Mouse (Mus musculus): ENCODE results near the gene Usp51. TPM values are rescaled to one million over a fixed set of nuclear protein-coding genes. Genes with fewer than 3 reads are reported as not detected.
"Not testable (repeated sequence)": the region's sequence is repeated elsewhere in the genome, so short reads cannot be mapped to it uniquely, and the experiment has no call there.

Usp51 gene
- total RNA-seq (2021), result 1 to 10 TPM; 1.6 to 1.8 TPM
- long read RNA-seq, experiment 1, result 0 reads
- long read RNA-seq, experiment 2, result 0 reads

DNA sequence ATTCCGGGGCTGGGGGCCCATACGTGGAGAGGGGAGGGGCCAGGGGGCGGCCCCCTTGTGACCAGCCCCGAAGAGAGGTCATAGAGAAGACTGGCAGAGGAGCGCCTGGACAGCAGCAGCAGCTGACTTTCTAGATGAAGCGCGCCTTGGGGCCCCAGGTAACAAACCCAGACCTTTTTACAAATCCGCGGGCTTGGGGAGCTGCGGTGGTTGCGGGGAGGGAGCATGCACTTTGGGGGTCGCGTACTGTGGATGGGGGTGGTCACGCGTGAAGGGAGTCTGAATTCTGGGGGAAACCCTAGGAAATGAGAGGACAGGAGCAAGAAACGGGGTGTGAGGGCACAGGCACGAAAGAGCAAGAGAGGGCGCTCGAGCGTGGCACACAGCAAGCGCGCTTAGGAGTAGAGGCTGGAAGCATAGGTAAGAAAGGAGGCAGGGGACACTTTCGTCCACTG lies at the start of gene Usp51:
Gene Usp51, plus strand, starts transcription at position 83 of the 455 bp plus-strand sequence.
- DNase-seq (ENCODE audit: low spot score in 2 of 2), result peak; percentile 15 to 34

DNA sequence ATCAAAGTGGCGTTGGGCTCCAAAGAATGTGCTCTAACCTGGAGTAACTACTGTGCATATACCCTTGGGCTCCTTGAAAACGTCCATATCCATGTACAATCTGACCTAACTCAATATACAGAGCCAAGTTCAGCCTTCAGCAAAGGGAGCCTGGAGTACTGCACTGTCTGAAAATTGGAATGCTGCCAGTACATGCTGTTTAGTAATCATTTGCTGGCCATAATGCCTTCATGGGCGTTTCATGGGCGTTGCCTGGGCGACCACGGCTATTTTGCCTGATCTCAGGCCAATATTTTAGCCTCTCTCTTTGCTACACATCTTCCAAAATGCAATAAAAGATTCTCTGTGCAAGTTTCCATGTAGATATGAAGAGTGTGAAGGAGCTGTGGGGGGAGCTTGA lies 36.7 kb upstream of the Usp51 start:
- DNase-seq (ENCODE audit: low spot score in 2 of 2), result no peak

DNA sequence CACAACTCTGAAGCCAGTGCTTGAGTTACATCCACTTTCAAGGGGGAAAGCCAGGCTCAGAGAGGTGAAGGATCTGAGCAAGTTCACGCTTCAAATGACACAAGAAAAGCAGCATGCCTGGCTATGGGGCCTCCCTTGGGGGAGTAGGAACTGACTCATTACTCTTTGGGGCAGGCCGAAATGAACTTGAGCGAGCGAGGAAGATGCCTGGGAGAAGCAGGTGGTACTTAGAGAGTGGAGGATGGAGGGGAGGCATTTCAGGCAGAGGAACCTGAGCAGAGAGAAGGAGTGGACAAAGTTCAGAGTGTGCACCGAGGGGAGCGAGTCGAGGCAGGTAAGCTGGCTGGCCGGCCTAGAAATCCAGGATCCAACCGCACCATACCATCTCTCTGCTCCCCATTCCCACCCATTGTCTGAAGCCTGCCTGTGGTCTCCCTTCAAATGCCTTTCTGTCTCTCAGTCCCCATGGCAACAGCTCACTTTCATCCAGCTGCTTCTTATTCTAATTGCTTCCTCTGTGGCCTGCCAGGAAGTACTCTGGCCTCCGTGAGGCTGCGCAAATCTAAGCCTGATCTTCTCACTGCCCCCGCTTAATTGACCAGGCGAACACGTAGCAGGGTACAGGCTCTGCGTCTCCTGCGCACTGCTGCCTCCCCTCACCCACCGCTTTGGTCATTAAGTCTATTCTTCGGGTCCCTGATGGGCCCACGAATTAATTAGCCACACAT lies 32.6 kb upstream of the Usp51 start:
- not testable (repeated sequence) for DNase-seq (ENCODE audit: low spot score in 2 of 2)

DNA sequence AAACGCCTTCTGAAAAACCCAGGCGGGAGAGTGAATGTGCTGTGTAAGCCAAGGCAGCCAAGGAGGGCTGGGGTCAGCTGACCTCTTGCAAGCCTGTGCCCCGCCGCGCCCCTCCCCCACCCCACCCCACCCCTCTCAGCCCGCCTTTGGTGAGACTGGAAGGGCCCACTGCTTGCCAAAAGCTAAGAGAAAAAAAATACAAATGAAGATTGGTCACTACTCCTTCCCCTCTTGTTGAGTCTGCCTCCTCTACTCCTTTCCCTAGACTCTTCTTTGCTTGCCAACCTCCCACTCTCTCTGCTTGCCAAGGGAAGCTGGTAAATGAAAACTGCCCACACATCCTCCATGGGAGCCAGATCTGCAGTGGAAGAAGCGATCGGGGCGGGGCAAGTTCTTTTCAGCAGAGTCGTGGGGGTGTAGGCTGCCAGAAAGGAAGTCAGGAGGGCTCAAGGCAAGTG lies 32.0 kb upstream of the Usp51 start:
- peak; percentile 60 to 78 for DNase-seq (ENCODE audit: low spot score in 2 of 2)

DNA sequence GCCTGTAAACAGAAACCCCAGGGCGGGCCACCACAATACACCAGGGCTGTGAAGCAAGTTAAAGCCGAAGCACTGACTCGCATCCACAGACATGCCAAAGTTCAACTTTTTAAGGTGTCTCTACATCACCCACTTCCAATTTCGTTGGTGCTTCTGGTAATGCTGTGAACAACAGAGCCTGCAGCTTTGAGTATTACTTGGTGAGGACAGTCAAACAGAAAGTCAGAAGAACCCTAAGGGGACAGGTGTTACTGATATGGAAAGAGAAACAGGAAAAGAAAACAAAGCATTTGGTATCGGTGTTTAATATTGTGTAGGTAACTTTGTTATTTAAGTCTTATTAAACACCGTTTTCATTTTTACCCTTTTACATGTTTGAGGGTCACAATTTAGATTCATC lies 29.7 kb upstream of the Usp51 start:
- DNase-seq (ENCODE audit: low spot score in 2 of 2), result no peak

DNA sequence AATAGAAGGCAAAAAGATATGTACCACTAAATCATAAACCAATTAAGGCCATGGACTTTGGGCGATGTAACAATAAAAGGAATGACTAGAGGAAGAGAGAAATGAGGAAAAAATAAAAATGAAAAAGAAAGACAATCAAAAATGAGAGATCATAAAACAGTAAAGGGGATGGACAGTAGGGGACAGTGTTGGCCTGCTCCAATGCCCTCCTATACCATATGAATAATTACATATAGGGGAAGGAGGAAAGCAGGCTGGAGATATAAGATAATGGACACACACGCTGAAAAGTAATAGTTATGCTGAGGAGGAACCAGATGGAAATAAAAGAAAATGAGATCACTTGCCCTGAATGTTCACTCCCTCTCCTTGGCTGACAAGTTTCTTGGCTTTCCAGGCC lies 21.3 kb upstream of the Usp51 start:
- no peak for DNase-seq (ENCODE audit: low spot score in 2 of 2)

DNA sequence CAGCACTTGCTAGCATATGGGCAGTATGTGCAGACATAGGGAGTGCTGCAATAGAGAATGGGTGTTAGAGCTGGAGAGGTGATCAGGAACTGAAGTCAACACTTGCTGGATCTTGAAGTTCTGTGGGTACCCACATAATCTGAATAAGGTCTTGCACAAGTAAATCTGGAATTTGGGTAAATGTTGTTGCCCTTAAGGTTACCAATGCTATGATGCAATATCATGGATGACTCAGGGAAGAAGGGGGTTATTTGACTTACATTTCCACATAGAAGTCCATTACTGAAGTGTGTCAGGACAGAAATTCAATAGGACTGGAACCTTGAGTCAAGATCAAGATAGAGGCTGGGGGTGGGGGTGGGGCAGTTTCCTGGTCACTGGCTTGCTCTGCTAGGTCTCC lies 16.4 kb upstream of the Usp51 start:
- DNase-seq (ENCODE audit: low spot score in 2 of 2), result not testable (repeated sequence)

DNA sequence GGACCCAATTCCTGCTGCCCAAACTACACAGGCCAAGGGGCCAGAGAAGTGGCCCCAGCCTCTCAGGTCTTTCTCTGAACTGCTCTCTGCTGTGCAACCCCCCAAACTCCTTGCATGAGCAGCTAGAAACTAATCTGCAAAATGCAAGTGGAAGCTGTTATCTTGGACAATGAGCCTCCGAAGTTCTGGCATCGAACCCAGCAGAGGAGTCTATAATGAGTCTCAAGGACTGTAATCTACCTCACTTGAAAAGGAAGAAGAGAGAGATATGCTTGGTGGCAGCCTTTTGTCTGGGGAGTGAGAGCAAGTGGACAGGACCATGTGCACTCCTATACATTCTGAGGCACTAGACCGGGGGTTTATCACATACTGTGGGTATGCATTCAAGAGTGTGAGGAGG lies 10.2 kb upstream of the Usp51 start:
- DNase-seq (ENCODE audit: low spot score in 2 of 2), result not testable (repeated sequence)

DNA sequence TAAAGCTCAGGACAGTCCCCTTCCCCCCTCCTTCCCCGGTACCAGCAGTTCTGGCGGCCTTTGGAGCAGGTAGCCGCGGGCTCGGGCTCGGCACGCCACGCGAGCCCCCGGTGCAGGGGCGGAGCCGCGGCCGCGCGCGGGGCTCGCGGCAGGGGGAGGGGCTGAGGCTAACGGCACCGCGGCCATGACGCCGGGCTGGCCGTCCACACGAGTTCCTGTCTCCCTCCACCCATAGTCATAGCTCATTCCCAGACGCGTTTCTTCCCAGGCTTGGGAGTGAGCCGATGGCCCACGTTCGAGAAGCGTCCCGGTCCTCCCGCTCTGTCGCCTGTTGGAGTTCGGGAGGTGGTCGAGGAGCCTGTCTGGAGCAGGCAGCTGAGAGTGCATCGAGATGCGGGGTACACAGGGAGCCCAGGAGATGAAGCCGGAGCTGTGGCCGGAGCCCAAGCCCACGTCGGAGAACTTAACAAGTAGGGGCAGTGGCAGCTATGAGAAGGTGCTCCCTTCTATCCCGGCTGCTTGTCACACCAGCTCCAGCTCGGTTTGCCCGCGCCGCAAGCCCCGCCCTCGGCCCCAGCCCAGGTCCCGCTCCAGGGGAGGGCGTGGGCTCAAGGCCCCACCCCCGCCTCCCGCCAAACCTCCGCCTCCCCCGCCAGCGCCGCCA lies 884 bp downstream of the Usp51 start:
- peak; percentile 8 to 13 for DNase-seq (ENCODE audit: low spot score in 2 of 2)

DNA sequence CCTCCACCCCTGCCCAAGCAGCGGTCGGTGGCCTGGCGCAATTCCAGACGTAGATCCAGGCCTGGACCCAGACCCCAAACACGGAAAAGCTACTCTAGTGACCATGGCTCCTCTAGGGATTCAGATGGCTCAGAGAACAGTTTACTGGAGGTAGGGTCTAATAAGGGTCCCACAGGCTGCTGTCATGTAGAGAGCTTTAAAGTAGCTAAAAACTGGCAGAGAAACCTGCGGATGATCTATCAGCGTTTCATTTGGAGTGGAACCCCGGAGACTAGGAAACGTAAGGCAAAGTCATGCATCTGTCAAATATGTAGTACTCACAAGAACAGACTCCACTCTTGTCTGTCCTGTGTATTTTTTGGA lies 1.4 kb downstream of the Usp51 start:
- DNase-seq (ENCODE audit: low spot score in 2 of 2), result no peak

DNA sequence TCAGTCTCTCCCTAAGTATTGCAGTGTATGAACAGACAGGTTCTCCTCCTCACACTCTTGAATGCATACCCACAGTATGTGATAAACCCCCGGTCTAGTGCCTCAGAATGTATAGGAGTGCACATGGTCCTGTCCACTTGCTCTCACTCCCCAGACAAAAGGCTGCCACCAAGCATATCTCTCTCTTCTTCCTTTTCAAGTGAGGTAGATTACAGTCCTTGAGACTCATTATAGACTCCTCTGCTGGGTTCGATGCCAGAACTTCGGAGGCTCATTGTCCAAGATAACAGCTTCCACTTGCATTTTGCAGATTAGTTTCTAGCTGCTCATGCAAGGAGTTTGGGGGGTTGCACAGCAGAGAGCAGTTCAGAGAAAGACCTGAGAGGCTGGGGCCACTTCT lies 19.0 kb downstream of the Usp51 start:
- not testable (repeated sequence) for DNase-seq (ENCODE audit: low spot score in 2 of 2)

DNA sequence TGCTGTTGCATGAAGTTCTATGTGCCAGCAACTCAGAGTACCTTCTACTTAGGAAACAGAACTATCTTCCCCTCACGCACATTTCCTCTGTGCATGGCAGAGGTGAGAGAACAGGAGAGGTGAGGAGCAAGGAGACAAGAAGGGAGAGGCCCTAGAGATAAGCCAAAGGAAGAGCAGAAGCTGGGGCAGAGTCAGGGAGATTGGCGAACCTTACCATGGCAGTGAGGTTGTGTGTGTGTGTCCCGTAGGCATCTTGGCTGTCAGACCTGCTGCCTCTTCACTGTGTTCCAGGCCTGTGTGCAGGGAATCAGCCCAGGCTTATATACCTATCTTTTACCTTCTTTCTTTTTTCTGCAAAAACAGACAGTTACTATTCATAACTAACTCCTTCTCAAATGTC lies 19.4 kb downstream of the Usp51 start:
- DNase-seq (ENCODE audit: low spot score in 2 of 2), result not testable (repeated sequence)

DNA sequence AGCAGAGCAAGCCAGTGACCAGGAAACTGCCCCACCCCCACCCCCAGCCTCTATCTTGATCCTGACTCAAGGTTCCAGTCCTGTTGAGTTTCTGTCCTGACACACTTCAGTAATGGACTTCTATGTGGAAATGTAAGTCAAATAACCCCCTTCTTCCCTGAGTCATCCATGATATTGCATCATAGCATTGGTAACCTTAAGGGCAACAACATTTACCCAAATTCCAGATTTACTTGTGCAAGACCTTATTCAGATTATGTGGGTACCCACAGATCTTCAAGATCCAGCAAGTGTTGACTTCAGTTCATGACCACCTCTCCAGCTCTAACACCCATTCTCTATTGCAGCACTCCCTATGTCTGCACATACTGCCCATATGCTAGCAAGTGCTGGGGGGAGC lies 25.3 kb downstream of the Usp51 start:
- DNase-seq (ENCODE audit: low spot score in 2 of 2), result not testable (repeated sequence)

DNA sequence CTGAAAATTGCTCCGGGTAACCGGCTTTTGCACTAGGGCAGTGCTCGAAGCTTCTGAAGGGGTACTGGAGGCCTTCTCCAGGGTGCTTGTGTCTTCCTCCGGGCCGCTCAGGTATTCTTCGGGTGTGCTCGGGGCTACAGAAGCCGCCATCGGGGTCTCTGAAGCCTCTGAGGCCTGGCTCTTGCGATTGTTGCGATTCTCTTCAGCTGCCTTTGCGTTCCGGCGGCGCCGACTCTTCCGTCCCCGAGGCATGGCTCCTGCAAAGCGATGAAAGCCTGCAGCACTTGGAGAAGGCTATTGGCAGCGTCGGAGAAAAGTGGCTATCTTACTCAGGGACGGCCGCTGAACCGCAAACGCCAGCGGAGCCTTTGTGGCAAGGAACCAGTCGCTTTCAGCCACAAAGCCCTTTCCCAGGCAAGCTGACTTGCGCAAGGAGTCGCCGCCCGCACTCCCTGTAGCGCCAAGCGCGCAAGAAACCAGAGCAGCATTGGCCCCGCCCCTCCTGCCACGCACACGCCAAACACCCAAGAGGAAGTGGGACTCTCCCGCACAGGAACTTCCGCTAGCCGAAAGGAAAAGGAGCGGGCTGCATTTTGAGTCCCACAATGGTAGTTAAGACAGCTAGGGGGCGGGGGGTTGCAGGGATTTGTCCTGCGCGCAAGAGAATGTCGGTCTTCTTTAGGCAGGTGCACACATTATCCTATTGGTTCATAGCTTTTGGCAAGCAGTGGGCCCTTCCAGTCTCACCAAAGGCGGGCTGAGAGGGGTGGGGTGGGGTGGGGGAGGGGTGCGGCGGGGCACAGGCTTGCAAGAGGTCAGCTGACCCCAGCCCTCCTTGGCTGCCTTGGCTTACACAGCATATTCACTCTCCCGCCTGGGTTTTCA lies 31.1 kb downstream of the Usp51 start, which contains the start of gene Mageh1:
Gene Mageh1, minus strand, starts transcription at position 489 of the 885 bp plus-strand sequence.
- peak; percentile 76 to 82 for DNase-seq (ENCODE audit: low spot score in 2 of 2)

DNA sequence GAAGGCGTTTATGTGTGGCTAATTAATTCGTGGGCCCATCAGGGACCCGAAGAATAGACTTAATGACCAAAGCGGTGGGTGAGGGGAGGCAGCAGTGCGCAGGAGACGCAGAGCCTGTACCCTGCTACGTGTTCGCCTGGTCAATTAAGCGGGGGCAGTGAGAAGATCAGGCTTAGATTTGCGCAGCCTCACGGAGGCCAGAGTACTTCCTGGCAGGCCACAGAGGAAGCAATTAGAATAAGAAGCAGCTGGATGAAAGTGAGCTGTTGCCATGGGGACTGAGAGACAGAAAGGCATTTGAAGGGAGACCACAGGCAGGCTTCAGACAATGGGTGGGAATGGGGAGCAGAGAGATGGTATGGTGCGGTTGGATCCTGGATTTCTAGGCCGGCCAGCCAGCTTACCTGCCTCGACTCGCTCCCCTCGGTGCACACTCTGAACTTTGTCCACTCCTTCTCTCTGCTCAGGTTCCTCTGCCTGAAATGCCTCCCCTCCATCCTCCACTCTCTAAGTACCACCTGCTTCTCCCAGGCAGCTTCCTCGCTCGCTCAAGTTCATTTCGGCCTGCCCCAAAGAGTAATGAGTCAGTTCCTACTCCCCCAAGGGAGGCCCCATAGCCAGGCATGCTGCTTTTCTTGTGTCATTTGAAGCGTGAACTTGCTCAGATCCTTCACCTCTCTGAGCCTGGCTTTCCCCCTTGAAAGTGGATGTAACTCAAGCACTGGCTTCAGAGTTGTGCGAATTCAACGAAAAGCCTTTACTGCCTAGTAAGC lies 31.9 kb downstream of the Usp51 start:
- DNase-seq (ENCODE audit: low spot score in 2 of 2), result not testable (repeated sequence)

Other genes with a start within 250 kb of the Usp51 start
- 10 to 100 TPM; 94.4 to 98.1 TPM for gene Shroom2, start 237.0 kb upstream of the Usp51 start, total RNA-seq (2021)
- gene Gpr143, start 224.5 kb upstream of the Usp51 start, total RNA-seq (2021), result under 1 TPM in 1 of 2 experiments, not detected in 1; 0.21 TPM
- gene Mageh1, start 31.1 kb downstream of the Usp51 start, total RNA-seq (2021), result 10 to 100 TPM; 46.4 to 46.6 TPM
- gene Foxr2, start 112.3 kb downstream of the Usp51 start, total RNA-seq (2021), result under 1 TPM; 0.21 to 0.59 TPM
- gene Rragb, start 133.5 kb downstream of the Usp51 start, total RNA-seq (2021), result 10 to 100 TPM; 72.2 to 79.5 TPM
- gene Klf8, start 231.0 kb downstream of the Usp51 start, total RNA-seq (2021), result 1 to 10 TPM; 5.3 to 5.8 TPM

All from left cerebral cortex, adult 18-20 months (tissue).